Mouse (Mus musculus) bone marrow macrophage, adult 2 months (primary cell): ENCODE results near the gene Tmem176a. TPM values are rescaled to one million over a fixed set of nuclear protein-coding genes. Genes with fewer than 3 reads are reported as not detected.

ENCODE experiments used
- H3K27ac ChIP-seq: 2 replicates; pipeline ENCODE4 v1.5.1; 2012; ENCODE audit warnings: low read depth, low read length; ENCODE audit not compliant: insufficient read depth
- H3K4me1 ChIP-seq: 2 replicates; pipeline ENCODE4 v1.6.1; 2012; ENCODE audit warnings: low read length; ENCODE audit not compliant: control insufficient read depth, insufficient read depth
- H3K4me3 ChIP-seq: 2 replicates; pipeline ENCODE4 v1.5.1; 2012; ENCODE audit warnings: mild to moderate bottlenecking, low read length, moderate library complexity; ENCODE audit not compliant: insufficient read depth
- CTCF ChIP-seq: IDR thresholded peaks from 2 replicates; pipeline ENCODE4 v1.5.1; 2012; ENCODE audit warnings: low read depth, mild to moderate bottlenecking, low read length, moderate library complexity
- POLR2A ChIP-seq: IDR thresholded peaks from 2 replicates; pipeline ENCODE4 v1.6.1; 2012; ENCODE audit warnings: mild to moderate bottlenecking, low read depth, low read length, borderline replicate concordance
- polyA plus RNA-seq: library from polyadenylated mRNA; stranded (reverse); fragments of >200 nt; gene quantifications from 2 replicates; pipeline ENCODE4 v1.2.4, GENCODE M21; 2012; ENCODE audit not compliant: missing spikeins, insufficient read depth, insufficient read length

The Tmem176a gene
- polyA plus RNA-seq, 1 experiment: 481 TPM

- peaks cover 45% of the 10 kb centered on the region for H3K4me1 ChIP-seq
- TF ChIP-seq CTCF (no peak), POLR2A (no peak)
- H3K27ac ChIP-seq: no peak overlapping the region
- no peak overlapping the region for H3K4me3 ChIP-seq
These were observed 15.7 kb upstream of the Tmem176a start for GRCm38 (mm10) chr6:48825016-48825415.

- Histone ChIP-seq H3K27ac (no peak overlapping the region), H3K4me3 (no peak overlapping the region), H3K4me1 (peaks cover 66% of the 10 kb centered on the region)
- TF ChIP-seq POLR2A: no peak
- no peak for TF ChIP-seq CTCF
These were observed 11.7 kb upstream of the Tmem176a start for GRCm38 (mm10) chr6:48828976-48829375.

GRCm38 (mm10) chr6:48829651-48830050 is 11.1 kb upstream of the Tmem176a start:
- TF ChIP-seq POLR2A: no peak
- TF ChIP-seq CTCF: no peak
- Histone ChIP-seq H3K4me1 (peaks cover 70% of the 10 kb centered on the region), H3K27ac (peak overlapping the region; percentile 88), H3K4me3 (no peak overlapping the region)

DNA sequence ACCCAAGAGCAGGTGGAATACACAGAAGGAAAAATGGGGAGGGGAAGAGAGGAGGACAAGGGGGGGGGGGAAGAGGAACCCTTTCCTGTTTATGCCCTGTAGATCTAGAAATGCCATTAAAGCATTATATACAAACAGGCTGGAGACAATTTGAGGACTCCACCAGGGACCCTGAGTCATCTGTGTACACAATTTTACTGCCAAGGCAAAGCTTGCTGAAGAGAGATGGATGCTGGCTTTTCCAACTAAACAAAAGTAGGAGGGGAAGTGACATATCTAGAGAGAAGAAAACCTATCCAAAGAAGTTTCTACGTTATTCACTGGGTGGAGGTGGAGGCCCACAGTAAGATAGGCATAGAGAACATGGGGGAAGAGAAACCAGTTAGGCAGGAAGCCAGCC is 10.5 kb upstream of the Tmem176a start:
- Histone ChIP-seq H3K27ac (peak overlapping the region; percentile 88), H3K4me3 (no peak overlapping the region), H3K4me1 (peaks cover 67% of the 10 kb centered on the region)
- TF ChIP-seq POLR2A (no peak), CTCF (no peak)

DNA sequence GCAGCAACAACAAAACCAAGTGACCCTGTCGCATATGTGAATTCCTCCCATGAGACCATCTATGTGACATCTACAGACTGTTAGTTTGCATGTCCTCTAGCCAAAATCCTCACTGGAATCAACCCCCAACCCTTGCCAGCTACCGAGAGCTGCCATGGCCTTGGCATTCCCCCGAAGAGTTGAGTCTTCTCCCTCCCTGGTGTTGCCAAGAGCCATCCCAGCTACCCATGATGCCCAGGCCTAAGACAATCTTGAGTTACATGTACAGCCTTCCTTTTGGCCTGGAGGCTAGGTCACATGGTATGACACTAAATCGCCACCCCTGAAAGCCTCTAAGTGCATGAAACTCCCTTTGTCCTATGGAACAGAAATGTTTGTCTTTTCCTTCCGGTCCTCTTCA is 9.6 kb upstream of the Tmem176a start:
- TF ChIP-seq POLR2A (no peak), CTCF (no peak)

DNA sequence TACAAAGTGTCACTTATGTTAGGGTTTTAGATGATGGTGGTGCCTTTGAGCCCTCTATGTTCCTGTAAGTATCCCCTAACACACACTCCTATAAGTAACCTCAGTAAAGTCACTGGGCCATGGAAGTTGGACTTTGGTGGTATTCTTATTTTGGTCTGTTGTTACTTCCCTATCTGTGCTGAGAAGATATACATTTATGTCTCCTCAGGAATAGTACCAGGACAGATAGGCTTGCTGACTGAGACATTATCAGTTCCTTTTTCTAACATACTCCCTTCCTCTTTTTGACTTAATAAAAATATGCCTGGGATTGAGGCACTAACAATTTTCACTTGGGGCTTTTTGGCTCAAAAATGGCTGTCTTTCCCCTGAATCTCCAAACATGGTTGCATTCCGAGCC is 8.3 kb upstream of the Tmem176a start:
- H3K4me3 ChIP-seq: no peak overlapping the region
- H3K27ac ChIP-seq: peak overlapping the region; percentile 96
- TF ChIP-seq CTCF (no peak), POLR2A (no peak)
- H3K4me1 ChIP-seq: peaks cover 83% of the 10 kb centered on the region

More for the DNA sequence above, 9.6 kb upstream of the Tmem176a start:
- no peak overlapping the region for H3K4me3 ChIP-seq
- H3K27ac ChIP-seq: peak overlapping the region; percentile 88
- peaks cover 70% of the 10 kb centered on the region for H3K4me1 ChIP-seq

DNA sequence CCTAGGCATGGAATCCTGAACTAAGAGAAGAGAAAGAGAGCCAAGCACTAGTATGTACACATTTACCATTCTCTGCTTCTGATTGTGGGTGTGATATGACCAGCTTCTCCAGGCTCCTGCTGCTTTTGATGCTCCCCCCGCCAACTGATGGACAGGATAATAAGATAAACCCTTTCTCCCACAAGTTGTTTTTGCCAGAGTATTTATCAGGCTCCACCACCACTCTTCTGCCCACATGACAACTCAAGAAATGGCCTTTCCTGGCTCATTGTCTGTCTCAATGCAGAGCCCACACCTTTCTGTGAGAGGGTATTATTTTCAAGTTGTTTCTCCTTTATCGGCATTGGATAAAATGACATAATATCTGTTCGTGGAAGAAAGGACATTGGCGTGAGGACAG is 7.2 kb upstream of the Tmem176a start:
- Histone ChIP-seq H3K27ac (peak overlapping the region; percentile 96), H3K4me1 (peaks cover 85% of the 10 kb centered on the region), H3K4me3 (no peak overlapping the region)
- no peak for TF ChIP-seq CTCF
- TF ChIP-seq POLR2A: no peak

- TF ChIP-seq CTCF (no peak), POLR2A (no peak)
- no peak overlapping the region for H3K4me3 ChIP-seq
- H3K4me1 ChIP-seq: peaks cover 74% of the 10 kb centered on the region
- no peak overlapping the region for H3K27ac ChIP-seq
These were observed 5.5 kb upstream of the Tmem176a start for GRCm38 (mm10) chr6:48835241-48835640.

DNA sequence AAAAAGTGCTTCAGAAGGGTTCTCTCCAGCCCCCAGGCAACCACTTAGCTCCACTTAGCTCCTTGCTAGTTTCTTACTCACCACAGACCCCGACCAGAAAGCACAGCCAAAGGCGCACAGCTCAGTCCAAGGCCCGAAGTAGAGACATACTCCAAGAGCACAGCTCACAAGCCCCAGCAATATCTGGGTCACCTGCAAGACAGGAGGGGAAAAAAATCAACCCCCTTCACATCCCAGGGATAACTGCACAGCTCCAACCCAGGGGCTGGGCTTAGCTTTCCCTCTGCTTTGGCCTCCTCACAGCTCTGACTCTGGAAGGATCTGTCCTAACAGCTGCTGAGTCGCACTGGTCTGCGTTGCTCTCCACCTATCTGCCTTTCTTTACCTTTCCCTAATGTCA is 4.6 kb upstream of the Tmem176a start:
- no peak overlapping the region for H3K4me3 ChIP-seq
- H3K27ac ChIP-seq: no peak overlapping the region
- H3K4me1 ChIP-seq: peaks cover 65% of the 10 kb centered on the region
- TF ChIP-seq CTCF (no peak), POLR2A (no peak)

GRCm38 (mm10) chr6:48837516-48837915 is 3.2 kb upstream of the Tmem176a start:
- Histone ChIP-seq H3K4me3 (no peak overlapping the region), H3K4me1 (peaks cover 59% of the 10 kb centered on the region), H3K27ac (no peak overlapping the region)
- TF ChIP-seq POLR2A: no peak
- no peak for TF ChIP-seq CTCF

DNA sequence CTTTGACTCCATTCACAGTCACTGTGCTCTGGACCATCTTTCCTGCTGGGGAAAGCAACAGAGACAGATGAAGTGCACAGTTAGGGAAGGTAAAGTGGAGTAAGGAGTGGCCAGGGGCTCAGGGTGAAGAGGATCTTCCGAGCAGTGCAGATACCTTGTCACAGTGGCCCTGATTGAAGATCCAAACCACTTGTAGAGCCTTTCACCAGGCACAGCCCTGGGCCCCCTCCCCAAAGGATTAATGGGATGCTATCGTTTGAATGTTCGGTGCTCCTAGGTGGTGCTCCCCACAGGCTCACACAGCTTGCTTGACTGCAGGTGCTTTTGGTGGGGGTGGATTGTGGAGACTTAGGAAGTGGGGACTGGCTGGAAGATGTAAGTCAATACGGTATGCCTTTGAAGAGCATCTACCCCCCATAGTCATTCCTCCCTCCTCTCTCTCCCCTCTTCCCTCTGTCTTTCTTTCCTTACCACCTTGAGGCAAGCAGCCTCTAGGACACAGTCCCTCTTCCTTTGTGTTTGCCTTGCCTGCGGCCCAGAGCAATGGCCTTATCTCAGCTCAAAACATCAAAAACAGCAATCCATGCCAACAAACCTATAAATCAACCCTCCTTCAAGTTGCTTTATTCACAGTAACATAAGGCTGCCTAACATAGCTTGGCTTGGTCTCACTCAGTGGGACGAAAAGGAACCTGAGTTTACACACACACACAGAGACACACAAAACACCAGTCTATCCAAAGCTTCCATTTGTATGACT is 2.2 kb upstream of the Tmem176a start:
- peaks cover 56% of the 10 kb centered on the region for H3K4me1 ChIP-seq
- no peak overlapping the region for H3K27ac ChIP-seq
- H3K4me3 ChIP-seq: peak overlapping the region; percentile 66
- no peak for TF ChIP-seq POLR2A
- no peak for TF ChIP-seq CTCF
